Mouse (Mus musculus): ENCODE data around the gene Gm11492.

DNA sequence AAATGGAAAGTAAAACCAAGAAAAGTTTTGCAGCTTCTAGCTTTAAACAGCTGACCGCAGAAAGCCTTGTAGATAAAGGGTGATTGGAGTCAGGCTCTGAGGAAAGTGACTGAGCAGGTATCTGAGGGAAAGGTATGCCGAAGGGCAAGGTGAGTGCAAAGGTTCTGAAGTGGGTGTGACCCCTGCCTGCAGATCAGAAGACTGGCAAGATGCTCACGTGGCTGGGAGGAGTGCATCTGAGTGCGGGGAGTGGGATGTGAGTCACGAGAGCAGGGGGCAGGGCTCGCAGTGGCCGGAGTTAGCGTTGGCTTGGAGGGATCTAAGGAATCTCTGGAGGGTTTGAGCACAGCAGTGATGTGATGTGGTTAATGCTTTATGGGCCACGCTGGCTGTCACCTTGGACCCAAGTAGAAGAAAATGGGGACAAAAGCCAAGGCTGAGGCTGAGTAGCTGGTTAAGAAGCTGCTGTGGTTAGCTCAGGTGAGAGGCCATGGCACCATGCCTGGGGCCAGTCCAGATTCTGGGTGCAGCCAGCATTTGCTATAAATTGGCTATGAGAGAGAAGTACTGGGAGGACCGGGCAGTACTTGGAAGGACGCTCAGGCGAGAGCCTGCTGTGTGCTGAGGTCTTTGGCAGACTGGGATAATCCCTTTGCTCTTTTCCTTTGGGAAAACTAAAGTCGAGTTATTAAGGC is 33.1 kb downstream of the Gm11492 start:
- TF ChIP-seq CTCF (IDR thresholded peaks at IDR 0.05; ENCODE audit: low read depth, low read length) (no peak), EP300 (IDR thresholded peaks at IDR 0.05; ENCODE audit: insufficient read depth, low read depth, low read length) (no peak)
